Mouse (Mus musculus): Measurements from ENCODE around the gene Plin1. TPM values are rescaled to one million over a fixed set of nuclear protein-coding genes. Genes with fewer than 3 reads are reported as not detected.
A peak's percentile ranks its signal among the peaks of the same experiment; 100 is the strongest.

Plin1 gene
- 0.26 TPM in 1 of 2 replicates, not detected in the other for polyA plus RNA-seq (2015; fragmentation: Nextera tagmentation; extraction: Ambion mirVana)

DNA sequence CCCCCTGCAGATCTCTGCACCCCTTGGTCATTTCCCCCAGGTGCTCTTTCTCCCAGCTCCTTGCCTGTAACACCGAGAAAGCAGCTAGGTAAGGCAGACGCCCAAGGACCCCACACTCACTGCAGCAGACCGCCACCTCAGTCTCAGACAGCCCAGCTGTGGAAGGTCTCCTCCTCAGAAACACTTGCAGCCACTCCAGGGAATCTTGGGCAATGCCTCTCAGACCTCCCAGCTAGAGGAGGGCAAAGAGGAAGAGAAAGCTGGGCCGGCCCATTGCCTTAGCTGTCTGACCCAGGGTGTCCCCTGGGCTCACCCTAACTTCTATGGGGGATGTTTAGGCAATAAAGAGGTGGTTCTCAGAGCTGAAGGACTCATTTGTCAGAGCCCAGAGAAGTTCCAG, at the start of gene Plin1:
Gene Plin1, minus strand, starts transcription at position 282 of the 400 bp plus-strand sequence.
- 0 out of 2 replicates have a peak, but pooled peaks cover 2% of the 10 kb centered on the region for H3K4me1 ChIP-seq
- no peaks in the 10 kb centered on the region for H3K27me3 ChIP-seq
- no peak within 1 kb of the TSS for H3K27ac ChIP-seq
- H3K9me3 ChIP-seq, result no peaks in the 10 kb centered on the region
- no peak within 1 kb of the TSS for H3K9ac ChIP-seq
- H3K4me2 ChIP-seq, result no peak within 1 kb of the TSS
- WGBS, result 58% methylated on average over 4 of the region's 4 CpGs
- peaks cover 9% of the 10 kb centered on the region for H3K36me3 ChIP-seq
- ATAC-seq (ENCODE audit: insufficient number of reproducible peaks, low FRiP score, low TSS enrichment, low read depth), result no peak
- H3K4me3 ChIP-seq, result no peak within 1 kb of the TSS

DNA sequence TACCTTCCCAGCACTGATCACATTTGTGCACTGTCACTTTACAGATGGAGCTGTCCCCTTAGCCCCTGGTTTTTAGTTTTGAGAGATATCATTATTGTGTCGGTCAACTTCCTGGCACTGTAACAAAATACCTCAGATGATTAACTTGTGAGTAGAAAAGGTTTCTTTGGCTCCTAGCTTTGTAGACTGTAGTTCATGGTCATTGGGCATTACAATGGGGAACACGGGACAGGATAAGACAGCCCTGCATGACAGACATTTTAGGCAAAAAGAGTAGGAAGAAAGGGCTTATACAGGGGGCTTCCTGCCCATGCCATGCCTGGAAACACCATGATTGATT, 49.8 kb upstream of the Plin1 start:
- Histone ChIP-seq H3K4me1 (peaks cover 5% of the 10 kb centered on the region), H3K4me2 (no peak overlapping the region), H3K9me3 (no peaks in the 10 kb centered on the region), H3K36me3 (no peaks in the 10 kb centered on the region), H3K27ac (no peak overlapping the region), H3K9ac (no peak overlapping the region), H3K27me3 (peaks cover 3% of the 10 kb centered on the region; the same call in 1 of the 2 replicates), H3K4me3 (no peak overlapping the region)
- ATAC-seq (ENCODE audit: insufficient number of reproducible peaks, low FRiP score, low TSS enrichment, low read depth), result no peak
- WGBS, result 79% methylated on average over 2 of the region's 2 CpGs

DNA sequence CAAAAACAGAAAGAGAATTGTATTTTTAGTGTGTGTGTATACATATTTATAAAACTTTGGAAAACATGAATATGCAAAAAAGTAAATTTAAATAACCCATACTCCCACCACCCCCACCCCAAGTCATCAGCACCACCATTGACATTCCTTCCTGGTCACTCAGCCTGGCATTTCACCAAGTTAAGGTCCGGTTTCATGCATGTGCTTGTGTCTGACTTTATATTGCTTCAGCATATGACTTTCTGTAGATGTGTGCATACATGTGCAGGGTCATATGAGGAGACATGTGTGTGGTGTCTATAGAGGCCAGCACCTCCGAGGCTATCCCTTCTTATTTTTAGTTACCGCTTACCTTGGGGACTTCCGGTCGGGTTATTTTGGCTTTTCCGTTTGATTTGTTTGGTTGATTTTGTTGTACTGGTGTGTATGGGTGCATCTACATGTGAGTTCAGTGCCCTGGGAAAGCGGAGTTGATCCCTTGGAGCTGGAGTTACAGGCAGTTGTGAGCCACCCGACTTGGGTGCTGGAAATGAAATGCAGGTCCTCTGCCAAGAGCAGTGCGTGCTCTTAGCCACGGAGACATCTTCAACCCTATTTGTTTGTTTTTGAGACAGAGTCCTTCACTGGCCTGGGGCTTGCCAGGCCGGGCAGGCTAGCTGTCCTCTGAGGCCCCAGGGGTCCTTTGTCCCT, 49.3 kb upstream of the Plin1 start:
- 81% methylated on average over 11 of the region's 11 CpGs for WGBS
- H3K27ac ChIP-seq, result no peak overlapping the region
- ATAC-seq (ENCODE audit: insufficient number of reproducible peaks, low FRiP score, low TSS enrichment, low read depth), result no peak

DNA sequence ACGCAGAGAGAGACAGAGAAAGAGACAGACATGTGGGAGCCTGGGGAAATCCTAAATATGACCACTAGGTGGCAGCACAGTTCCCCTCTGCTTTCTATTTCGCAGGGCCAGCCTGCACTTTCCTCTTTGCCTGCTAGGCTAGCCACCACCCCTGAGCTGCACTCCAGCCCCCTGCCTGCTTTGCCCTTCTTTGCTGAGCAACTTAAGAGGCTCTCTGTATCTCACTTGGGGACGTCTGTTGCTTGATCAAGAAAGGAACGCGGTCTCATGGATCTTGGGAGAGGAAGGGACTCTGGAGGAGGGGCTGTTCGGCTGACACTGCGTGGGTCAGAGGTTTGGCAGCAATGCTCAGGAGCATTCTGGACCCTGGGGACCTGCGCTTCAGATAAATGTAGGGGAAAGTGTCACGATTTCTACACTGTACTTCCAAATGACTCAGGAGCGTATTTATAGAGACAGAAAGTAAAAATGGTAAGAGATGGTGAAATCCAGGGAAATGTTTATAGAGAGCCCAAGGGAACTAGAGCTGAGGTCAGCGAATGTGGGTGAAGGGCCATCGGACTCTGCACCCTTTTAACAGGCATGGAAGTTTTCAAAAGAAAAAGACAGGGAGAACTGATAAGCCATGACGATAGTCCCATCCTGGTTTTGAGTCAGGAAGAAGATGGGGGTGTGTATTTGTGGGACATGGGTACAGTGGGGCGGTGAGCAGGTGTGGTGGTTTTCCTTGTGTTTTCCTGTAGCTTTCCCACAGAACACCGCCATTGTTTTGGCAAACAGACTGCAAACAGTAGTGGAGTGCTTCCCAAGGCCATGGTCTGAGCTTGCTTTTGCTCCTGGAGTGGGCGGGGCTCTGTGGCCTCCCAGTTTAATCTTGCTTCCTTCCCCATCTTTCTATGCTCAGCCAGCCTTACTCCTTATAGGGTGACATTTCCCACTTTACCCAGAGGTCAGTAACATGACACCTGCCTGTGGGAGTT, 48.2 kb upstream of the Plin1 start:
- Histone ChIP-seq H3K27ac (no peak overlapping the region), H3K9ac (no peak overlapping the region), H3K4me3 (peak overlapping the region; percentile 8; the same call in 1 of the 2 replicates), H3K36me3 (no peaks in the 10 kb centered on the region), H3K4me1 (peaks cover 3% of the 10 kb centered on the region; the same call in 1 of the 2 replicates), H3K27me3 (peaks cover 3% of the 10 kb centered on the region; the same call in 1 of the 2 replicates), H3K9me3 (no peaks in the 10 kb centered on the region), H3K4me2 (peak overlapping the region; percentile 29)
- peak; percentile 70 for ATAC-seq (ENCODE audit: insufficient number of reproducible peaks, low FRiP score, low TSS enrichment, low read depth)
- 29% methylated on average over 16 of the region's 16 CpGs for WGBS

More for the DNA sequence above, 49.3 kb upstream of the Plin1 start:
- H3K36me3 ChIP-seq, result no peaks in the 10 kb centered on the region
- no peak overlapping the region for H3K4me2 ChIP-seq
- no peak overlapping the region for H3K9ac ChIP-seq
- no peaks in the 10 kb centered on the region for H3K9me3 ChIP-seq
- H3K4me3 ChIP-seq, result no peak overlapping the region
- H3K4me1 ChIP-seq, result peaks cover 5% of the 10 kb centered on the region
- peaks cover 3% of the 10 kb centered on the region; the same call in 1 of the 2 replicates for H3K27me3 ChIP-seq

DNA sequence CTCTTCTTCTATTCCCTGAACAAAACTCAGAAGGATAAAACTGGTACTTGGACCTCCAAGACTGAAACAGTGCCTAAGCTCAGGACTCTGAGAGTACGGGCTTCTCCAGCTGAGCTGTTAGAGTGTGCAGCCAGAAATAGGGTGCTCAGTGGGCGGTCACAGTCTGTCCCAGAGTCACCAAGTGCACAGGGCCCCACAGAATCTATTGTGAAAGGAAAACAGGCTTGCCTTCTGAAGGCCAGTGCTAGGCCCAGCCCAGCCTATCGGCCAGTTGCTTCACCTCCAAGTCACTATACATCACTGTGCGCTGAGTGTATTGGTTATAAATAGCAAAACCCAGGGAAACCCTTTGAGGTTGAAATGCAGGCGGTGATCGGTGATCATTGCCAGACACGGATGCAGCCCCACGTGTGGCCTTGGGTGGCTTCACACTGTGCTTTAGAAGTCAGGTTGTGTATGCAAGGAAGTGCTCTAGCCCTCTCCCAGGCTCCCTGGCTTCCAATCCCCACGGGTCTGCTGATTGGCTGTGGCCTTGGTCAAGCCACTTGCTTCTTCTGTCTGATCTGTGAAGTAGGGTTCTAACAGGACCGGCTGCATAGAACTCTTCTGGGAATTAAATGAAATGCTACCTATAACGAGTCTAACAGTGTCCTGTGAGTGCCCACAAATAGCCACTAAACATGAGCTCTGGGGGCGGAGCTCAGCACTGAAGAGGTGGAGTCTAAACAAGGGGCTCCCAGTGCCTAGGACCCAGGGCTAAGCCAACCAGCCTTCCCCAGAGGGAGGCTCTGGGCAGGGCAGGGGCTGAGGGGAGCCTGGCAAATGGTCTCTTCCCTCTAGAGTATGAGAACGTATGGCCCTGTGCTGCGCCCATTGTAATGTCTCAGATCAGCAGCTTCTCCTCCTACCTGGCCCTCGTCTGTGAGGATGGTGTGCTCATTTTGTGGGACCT, 39.1 kb upstream of the Plin1 start:
- H3K4me3 ChIP-seq, result no peak overlapping the region
- H3K4me1 ChIP-seq, result no peaks in the 10 kb centered on the region
- ATAC-seq (ENCODE audit: insufficient number of reproducible peaks, low FRiP score, low TSS enrichment, low read depth), result 0 out of 2 replicates have a peak, but pooled peaks have one; percentile 30
- H3K9me3 ChIP-seq, result no peaks in the 10 kb centered on the region
- no peak overlapping the region for H3K4me2 ChIP-seq
- no peaks in the 10 kb centered on the region for H3K27me3 ChIP-seq
- H3K36me3 ChIP-seq, result no peaks in the 10 kb centered on the region
- WGBS, result 42% methylated on average over 15 of the region's 15 CpGs
- H3K27ac ChIP-seq, result no peak overlapping the region
- H3K9ac ChIP-seq, result no peak overlapping the region

DNA sequence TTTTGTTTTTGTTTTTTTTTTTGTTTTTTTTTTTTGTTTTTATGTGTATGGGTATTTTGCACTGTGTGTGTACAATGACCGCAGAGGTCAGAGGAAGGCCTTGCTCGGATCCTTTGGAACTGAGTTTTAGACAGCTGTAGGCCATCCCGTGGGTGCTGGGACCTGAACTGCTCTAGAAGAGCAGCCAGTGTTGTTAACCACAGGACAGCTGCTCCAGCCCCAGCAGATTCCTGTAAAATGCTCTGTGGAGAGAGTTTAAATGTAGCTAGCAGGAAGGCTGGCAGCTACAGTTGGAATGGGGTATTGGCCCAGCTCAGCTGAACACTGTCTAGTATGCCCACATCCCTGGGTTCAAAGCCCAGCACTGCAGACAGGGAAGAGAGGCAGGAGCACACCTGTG, 37.0 kb upstream of the Plin1 start:
- no peaks in the 10 kb centered on the region for H3K27me3 ChIP-seq
- H3K9me3 ChIP-seq, result no peaks in the 10 kb centered on the region
- H3K4me2 ChIP-seq, result no peak overlapping the region
- no peak overlapping the region for H3K9ac ChIP-seq
- H3K4me3 ChIP-seq, result no peak overlapping the region
- no peak for ATAC-seq (ENCODE audit: insufficient number of reproducible peaks, low FRiP score, low TSS enrichment, low read depth)
- no peak overlapping the region for H3K27ac ChIP-seq
- no peaks in the 10 kb centered on the region for H3K4me1 ChIP-seq
- no peaks in the 10 kb centered on the region for H3K36me3 ChIP-seq
- 80% methylated on average over 3 of the region's 3 CpGs for WGBS

DNA sequence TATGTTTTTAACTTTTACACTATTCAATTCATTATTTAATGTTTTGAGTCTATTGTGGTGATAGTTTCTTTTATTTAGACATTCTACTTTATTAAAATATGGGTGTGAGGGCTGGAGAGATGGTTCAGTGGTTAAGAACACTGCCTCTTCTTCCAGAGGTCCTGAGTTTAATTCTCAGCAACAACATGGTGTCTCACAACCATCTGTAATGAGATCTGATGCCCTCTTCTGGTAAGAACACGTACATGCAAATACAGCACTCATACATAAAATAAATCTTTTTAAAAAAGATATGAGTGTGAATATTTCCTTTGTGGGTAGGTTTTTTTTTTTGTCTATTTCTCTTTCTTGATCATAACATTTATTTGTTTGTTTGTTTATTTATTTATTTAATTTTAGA, 33.3 kb upstream of the Plin1 start:
- no peak overlapping the region for H3K4me2 ChIP-seq
- H3K9ac ChIP-seq, result no peak overlapping the region
- H3K4me1 ChIP-seq, result no peaks in the 10 kb centered on the region
- H3K4me3 ChIP-seq, result no peak overlapping the region
- no peaks in the 10 kb centered on the region for H3K9me3 ChIP-seq
- no peak for ATAC-seq (ENCODE audit: insufficient number of reproducible peaks, low FRiP score, low TSS enrichment, low read depth)
- no peaks in the 10 kb centered on the region for H3K36me3 ChIP-seq
- H3K27me3 ChIP-seq, result no peaks in the 10 kb centered on the region
- 53% methylated on average over 1 of the region's 1 CpGs for WGBS
- H3K27ac ChIP-seq, result no peak overlapping the region

DNA sequence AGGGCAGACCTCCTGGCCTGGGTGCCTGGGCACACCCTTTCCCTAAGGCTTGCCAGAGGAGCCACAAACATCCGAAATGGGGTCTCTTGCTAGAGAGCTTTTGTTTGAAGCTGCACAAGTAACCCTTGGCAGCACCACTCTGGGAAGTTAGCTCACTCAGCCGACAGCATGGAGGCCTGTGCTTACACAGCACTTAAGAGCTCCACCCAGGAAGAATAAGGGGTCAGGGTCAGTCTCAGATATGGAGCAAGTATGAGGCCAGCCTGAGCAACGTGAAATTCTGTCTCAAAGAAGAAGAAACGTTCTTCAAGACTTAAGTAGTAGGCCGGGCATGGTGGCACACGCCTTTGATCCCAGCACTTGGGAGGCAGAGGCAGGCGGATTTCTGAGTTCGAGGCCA, 29.4 kb upstream of the Plin1 start:
- no peaks in the 10 kb centered on the region for H3K4me1 ChIP-seq
- H3K36me3 ChIP-seq, result no peaks in the 10 kb centered on the region
- no peak overlapping the region for H3K4me3 ChIP-seq
- no peaks in the 10 kb centered on the region for H3K27me3 ChIP-seq
- ATAC-seq (ENCODE audit: insufficient number of reproducible peaks, low FRiP score, low TSS enrichment, low read depth), result no peak
- no peaks in the 10 kb centered on the region for H3K9me3 ChIP-seq
- H3K27ac ChIP-seq, result no peak overlapping the region
- no peak overlapping the region for H3K9ac ChIP-seq
- 77% methylated on average over 8 of the region's 8 CpGs for WGBS
- no peak overlapping the region for H3K4me2 ChIP-seq

DNA sequence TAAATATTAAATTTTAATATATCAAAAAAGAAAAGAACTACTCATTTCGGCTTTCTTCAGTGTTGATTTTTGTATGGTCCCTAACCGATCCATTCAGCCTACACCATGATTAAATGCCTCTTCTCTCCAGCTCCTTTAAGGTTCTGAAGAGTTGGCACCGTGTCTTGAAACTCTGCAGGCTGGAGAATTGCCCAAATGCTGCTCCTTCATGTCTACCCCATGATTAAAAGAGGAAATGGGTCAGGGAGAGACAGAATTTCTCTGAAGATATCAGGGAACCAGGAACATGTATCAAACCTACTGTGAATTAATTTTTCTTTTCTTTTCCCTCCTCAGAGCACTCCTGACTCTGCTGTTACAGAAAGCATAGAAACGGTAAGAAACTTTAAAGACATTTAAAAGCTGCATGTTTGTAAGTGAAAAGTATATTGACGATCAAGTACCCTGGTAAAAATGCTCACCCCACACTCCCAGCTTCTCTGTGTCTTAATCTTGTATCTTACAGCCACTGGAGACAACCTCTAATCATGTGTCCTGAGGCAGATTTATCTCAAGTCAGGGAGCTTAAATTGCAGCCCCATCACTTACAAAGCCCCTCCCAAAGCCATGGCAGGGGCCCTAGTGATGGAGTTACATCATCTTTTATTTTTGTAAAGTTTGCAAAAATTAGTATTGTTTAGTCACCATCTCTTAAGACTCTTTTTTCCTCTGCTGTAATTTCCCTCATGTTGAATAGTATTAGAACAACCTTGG, 28.6 kb upstream of the Plin1 start:
- Histone ChIP-seq H3K4me2 (no peak overlapping the region), H3K4me1 (no peaks in the 10 kb centered on the region), H3K27me3 (no peaks in the 10 kb centered on the region), H3K9me3 (no peaks in the 10 kb centered on the region), H3K4me3 (no peak overlapping the region), H3K9ac (no peak overlapping the region), H3K27ac (no peak overlapping the region), H3K36me3 (no peaks in the 10 kb centered on the region)
- no peak for ATAC-seq (ENCODE audit: insufficient number of reproducible peaks, low FRiP score, low TSS enrichment, low read depth)
- 74% methylated on average over 5 of the region's 5 CpGs for WGBS

DNA sequence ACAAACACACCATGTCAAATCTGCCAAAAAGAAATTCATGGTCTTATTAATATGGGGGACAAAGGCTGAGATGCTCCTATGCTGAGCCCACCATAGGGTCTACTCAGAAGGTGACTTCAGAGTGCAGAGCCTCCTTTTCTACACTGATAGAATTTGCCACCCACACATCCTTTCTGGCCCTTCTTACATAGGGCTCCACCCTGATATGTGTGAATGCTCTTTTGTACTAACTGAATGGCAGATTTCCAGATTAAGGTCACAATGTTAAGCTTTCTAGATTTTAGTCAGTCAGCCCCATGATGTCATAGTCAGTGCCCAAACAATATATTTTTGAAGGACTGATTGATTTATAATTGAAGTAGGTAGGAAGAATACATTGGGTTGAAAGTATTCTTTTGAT, 27.1 kb upstream of the Plin1 start:
- no peak overlapping the region for H3K4me2 ChIP-seq
- ATAC-seq (ENCODE audit: insufficient number of reproducible peaks, low FRiP score, low TSS enrichment, low read depth), result no peak
- no peak overlapping the region for H3K4me3 ChIP-seq

DNA sequence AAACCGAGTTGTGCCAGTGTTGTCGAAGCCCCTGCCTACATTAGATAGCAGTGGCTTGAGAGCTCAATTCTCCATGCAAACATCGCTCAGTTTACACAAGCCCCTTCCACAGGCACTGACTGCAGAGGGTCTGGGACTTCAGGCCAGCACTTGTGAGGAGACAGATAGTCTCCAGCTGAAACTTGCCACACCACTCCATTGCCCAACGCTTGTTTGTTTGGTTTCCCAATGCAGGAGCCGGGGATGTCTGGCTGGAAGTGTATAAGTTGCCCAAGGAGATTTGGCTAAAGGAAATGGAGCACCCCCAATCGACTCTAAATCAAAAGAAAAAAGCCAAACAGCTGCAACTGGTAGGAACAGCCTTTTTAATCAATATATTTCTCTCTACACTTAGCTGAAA, 25.5 kb upstream of the Plin1 start:
- H3K9ac ChIP-seq, result no peak overlapping the region
- H3K4me1 ChIP-seq, result no peaks in the 10 kb centered on the region
- no peaks in the 10 kb centered on the region for H3K36me3 ChIP-seq
- no peak for ATAC-seq (ENCODE audit: insufficient number of reproducible peaks, low FRiP score, low TSS enrichment, low read depth)
- no peaks in the 10 kb centered on the region for H3K27me3 ChIP-seq
- H3K4me3 ChIP-seq, result no peak overlapping the region
- 66% methylated on average over 6 of the region's 6 CpGs for WGBS
- no peaks in the 10 kb centered on the region for H3K9me3 ChIP-seq
- no peak overlapping the region for H3K4me2 ChIP-seq
- no peak overlapping the region for H3K27ac ChIP-seq

More for the DNA sequence above, 27.1 kb upstream of the Plin1 start:
- Histone ChIP-seq H3K27ac (no peak overlapping the region), H3K4me1 (no peaks in the 10 kb centered on the region), H3K9me3 (no peaks in the 10 kb centered on the region), H3K27me3 (no peaks in the 10 kb centered on the region), H3K36me3 (no peaks in the 10 kb centered on the region), H3K9ac (no peak overlapping the region)

Measured in limb, embryonic 15.5 days (tissue).